Mouse (Mus musculus): ENCODE measurements at regions not wholly inside any gene's neighbourhood (a gene's known extent, or its start where the extent isn't known, plus 50 kb on each side); places are given as distances from the start of the nearest gene placed in this dataset.

- DNase-seq, result no peak
Observed at GRCm38 (mm10) chr4:33798654-33799053, 125.7 kb upstream of the Cnr1 start.

- DNase-seq, result no peak
Observed at GRCm38 (mm10) chr4:33799110-33799509, 125.3 kb upstream of the Cnr1 start.

- DNase-seq, result no peak
Observed at GRCm38 (mm10) chr4:33799831-33800230, 124.6 kb upstream of the Cnr1 start.

GRCm38 (mm10) chr4:33812338-33812737, 112.1 kb upstream of the Cnr1 start:
- no peak for DNase-seq

- DNase-seq, result no peak
Observed at GRCm38 (mm10) chr4:33823850-33824249, 100.5 kb upstream of the Cnr1 start.

GRCm38 (mm10) chr4:33833134-33833533, 91.3 kb upstream of the Cnr1 start:
- DNase-seq, result no peak

- DNase-seq, result no peak
Observed at GRCm38 (mm10) chr4:33838436-33838835, 86.0 kb upstream of the Cnr1 start.

GRCm38 (mm10) chr4:33840119-33840518, 84.3 kb upstream of the Cnr1 start:
- DNase-seq, result no peak

GRCm38 (mm10) chr4:33845611-33846395, 78.6 kb upstream of the Cnr1 start:
- no peak for DNase-seq

GRCm38 (mm10) chr4:33850249-33850648, 74.1 kb upstream of the Cnr1 start:
- DNase-seq, result no peak

GRCm38 (mm10) chr4:33852294-33852693, 72.1 kb upstream of the Cnr1 start:
- no peak for DNase-seq

- no peak for DNase-seq
Observed at GRCm38 (mm10) chr4:33855112-33855511, 69.3 kb upstream of the Cnr1 start.

- DNase-seq, result no peak
Observed at GRCm38 (mm10) chr4:33867126-33867525, 57.3 kb upstream of the Cnr1 start.

GRCm38 (mm10) chr4:33869317-33869716, 55.1 kb upstream of the Cnr1 start:
- no peak for DNase-seq
